Mouse (Mus musculus) kidney, adult 2 months (tissue): ENCODE results near the gene 4932438A13Rik.

Experiments used
- CTCF ChIP-seq: fragments of 200-500 bp; conservative IDR thresholded peaks from 2 replicates; pipeline ENCODE4 v1.5.1; 2011; ENCODE audit warnings: low read depth, mild to moderate bottlenecking, control low read depth, low read length, moderate library complexity, mixed read lengths; ENCODE audit not compliant: insufficient read depth, insufficient read length
- POLR2A ChIP-seq: fragments of 200-500 bp; IDR thresholded peaks from one replicate; pipeline ENCODE4 v1.6.1; 2011; ENCODE audit warnings: low read depth, low read length, control low read depth

DNA sequence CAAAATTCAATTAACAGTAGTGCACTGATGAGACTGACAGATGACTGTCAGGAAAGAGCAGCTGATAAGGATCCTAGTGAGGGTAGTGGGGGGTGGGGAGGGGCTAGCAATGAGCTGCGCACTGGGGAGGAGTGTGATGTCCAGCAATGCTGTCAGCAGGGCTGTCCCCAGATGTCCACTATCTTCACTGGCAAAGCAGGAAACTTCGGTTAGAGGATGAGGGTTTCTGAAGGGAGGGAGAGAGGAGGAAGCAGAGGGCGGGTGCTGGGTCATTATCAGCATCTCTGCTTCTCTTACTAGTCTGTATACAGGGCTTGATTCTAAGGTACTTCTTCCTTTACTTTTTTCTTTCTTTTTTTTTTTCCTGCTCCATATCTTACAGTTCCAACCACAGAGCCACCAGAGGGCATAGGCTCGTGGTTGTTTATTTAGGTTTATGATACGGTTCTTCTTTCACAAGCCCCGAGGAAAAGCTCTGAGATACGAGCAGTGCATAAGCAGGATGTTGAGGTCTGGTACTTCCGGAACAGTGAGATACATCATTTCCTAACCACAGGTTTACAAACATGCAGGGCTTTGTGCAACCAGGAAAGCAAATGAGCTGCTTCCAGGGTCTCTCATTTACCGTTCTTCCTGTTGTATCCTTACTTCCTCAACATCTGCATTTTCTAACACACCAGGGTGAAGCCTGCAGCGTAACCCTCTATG lies 9.0 kb upstream of the 4932438A13Rik start:
- no peak for TF ChIP-seq CTCF
- no peak for TF ChIP-seq POLR2A
